Mouse (Mus musculus) subcutaneous adipose tissue, adult 2 months (tissue): ENCODE results near the gene Flywch1. TPM values are rescaled to one million over a fixed set of nuclear protein-coding genes. Genes with fewer than 3 reads are reported as not detected.

Source experiments
- polyA plus RNA-seq: library from polyadenylated mRNA; depleted of rRNA; stranded (reverse); fragments of >200 nt; gene quantifications from 2 replicates; pipeline ENCODE4 v1.2.3, GENCODE M21; 2012; ENCODE audit warnings: low replicate concordance; rRNA removed

Flywch1 gene
- polyA plus RNA-seq, result 51.7 and 65.7 TPM in 2 replicates

GRCm38 (mm10) chr17:23771284-23772218 lies at the start of gene Flywch1:
Flywch1 (minus strand) TSS chr17:23771602.

GRCm38 (mm10) chr17:23790269-23791078 lies 19.1 kb upstream of the Flywch1 start, which contains the start of gene Srrm2:
Srrm2 (plus strand) TSS chr17:23790532.

GRCm38 (mm10) chr17:23785561-23786471 lies 14.4 kb upstream of the Flywch1 start, which contains the start of gene Flywch2:
Flywch2 (minus strand) TSS chr17:23786081.

GRCm38 (mm10) chr17:23745301-23746251 lies 25.8 kb downstream of the Flywch1 start, which contains the start of gene Kremen2:
Kremen2 (minus strand) TSS chr17:23745833.

GRCm38 (mm10) chr17:23740598-23741021 lies 30.8 kb downstream of the Flywch1 start, which contains the start of gene Paqr4:
Paqr4 (minus strand) TSS chr17:23740867.

GRCm38 (mm10) chr17:23725999-23726757 lies 45.2 kb downstream of the Flywch1 start, which contains the start of gene Pkmyt1:
Pkmyt1 (plus strand) TSS chr17:23726336.

GRCm38 (mm10) chr17:23722376-23723125 lies 48.9 kb downstream of the Flywch1 start, which contains the start of gene 1520401A03Rik:
1520401A03Rik (minus strand) TSS chr17:23722783.

Other genes starting within 250 kb of the Flywch1 start
- gene Zfp213, start 207.4 kb downstream of the Flywch1 start, polyA plus RNA-seq, result 9.9 and 21.8 TPM in 2 replicates
- 7.4 and 18.3 TPM in 2 replicates for gene Zfp13, start 172.1 kb downstream of the Flywch1 start, polyA plus RNA-seq
- gene Zscan10, start 170.7 kb downstream of the Flywch1 start, polyA plus RNA-seq, result 0.05 and 0.09 TPM in 2 replicates
- gene Mmp25, start 126.3 kb downstream of the Flywch1 start, polyA plus RNA-seq, result 0.37 and 1.3 TPM in 2 replicates
- 0.09 and 0.81 TPM in 2 replicates for gene Bicdl2, start 111.1 kb downstream of the Flywch1 start, polyA plus RNA-seq
- gene Hcfc1r1, start 98.0 kb downstream of the Flywch1 start, polyA plus RNA-seq, result 347 and 380 TPM in 2 replicates
- gene Thoc6, start 97.7 kb downstream of the Flywch1 start, polyA plus RNA-seq, result 23.8 and 34.1 TPM in 2 replicates
- 16.6 and 25.7 TPM in 2 replicates for gene Tnfrsf12a, start 94.1 kb downstream of the Flywch1 start, polyA plus RNA-seq
- 1.6 TPM in 1 of 2 replicates, not detected in the other for gene Cldn6, start 92.4 kb downstream of the Flywch1 start, polyA plus RNA-seq
- gene Cldn9, start 87.6 kb downstream of the Flywch1 start, polyA plus RNA-seq, result 1.7 TPM in 1 of 2 replicates, not detected in the other
- 0.05 and 0.06 TPM in 2 replicates for gene 1520401A03Rik, start 48.8 kb downstream of the Flywch1 start, polyA plus RNA-seq
- 22.6 and 25.7 TPM in 2 replicates for gene Pkmyt1, start 45.3 kb downstream of the Flywch1 start, polyA plus RNA-seq
- 37.7 and 88.3 TPM in 2 replicates for gene Paqr4, start 30.7 kb downstream of the Flywch1 start, polyA plus RNA-seq
- 0.10 and 0.24 TPM in 2 replicates for gene Kremen2, start 25.8 kb downstream of the Flywch1 start, polyA plus RNA-seq
- gene Flywch2, start 14.5 kb upstream of the Flywch1 start, polyA plus RNA-seq, result 5.5 and 18.8 TPM in 2 replicates
- gene Srrm2, start 18.9 kb upstream of the Flywch1 start, polyA plus RNA-seq, result 400 and 623 TPM in 2 replicates
- gene Elob, start 57.5 kb upstream of the Flywch1 start, polyA plus RNA-seq, result 589 and 702 TPM in 2 replicates
- gene Prss33, start 64.5 kb upstream of the Flywch1 start, polyA plus RNA-seq, result 0.09 and 0.33 TPM in 2 replicates
- not detected in 2 replicates for gene Prss32, start 72.3 kb upstream of the Flywch1 start, polyA plus RNA-seq
- 0.32 and 0.64 TPM in 2 replicates for gene Prss41, start 72.6 kb upstream of the Flywch1 start, polyA plus RNA-seq
- 0.09 TPM in 1 of 2 replicates, not detected in the other for gene Prss21, start 96.5 kb upstream of the Flywch1 start, polyA plus RNA-seq
- not detected in 2 replicates for gene Dcpp1, start 109.3 kb upstream of the Flywch1 start, polyA plus RNA-seq
- not detected in 2 replicates for gene Dcpp2, start 109.3 kb upstream of the Flywch1 start, polyA plus RNA-seq
- not detected in 2 replicates for gene Dcpp3, start 145.9 kb upstream of the Flywch1 start, polyA plus RNA-seq
- not detected in 2 replicates for gene Sbp, start 170.1 kb upstream of the Flywch1 start, polyA plus RNA-seq
- not detected in 2 replicates for gene Sbpl, start 183.7 kb upstream of the Flywch1 start, polyA plus RNA-seq
- gene Prss30, start 209.0 kb upstream of the Flywch1 start, polyA plus RNA-seq, result 0.37 and 1.5 TPM in 2 replicates
- 1.0 TPM in 1 of 2 replicates, not detected in the other for gene Prss22, start 226.5 kb upstream of the Flywch1 start, polyA plus RNA-seq